Mouse (Mus musculus) stomach, postnatal 0 days (tissue): ENCODE data around the gene Nkx2-3.

Source experiments
- CTCF ChIP-seq: IDR thresholded peaks from 2 replicates; pipeline ENCODE4 v1.5.1; 2016; ENCODE audit warnings: antibody characterized with exemption, low read depth, mild to moderate bottlenecking, moderate library complexity
- EP300 ChIP-seq: optimal IDR thresholded peaks from 2 replicates; pipeline ENCODE3; 2016; ENCODE audit warnings: antibody characterized with exemption

DNA sequence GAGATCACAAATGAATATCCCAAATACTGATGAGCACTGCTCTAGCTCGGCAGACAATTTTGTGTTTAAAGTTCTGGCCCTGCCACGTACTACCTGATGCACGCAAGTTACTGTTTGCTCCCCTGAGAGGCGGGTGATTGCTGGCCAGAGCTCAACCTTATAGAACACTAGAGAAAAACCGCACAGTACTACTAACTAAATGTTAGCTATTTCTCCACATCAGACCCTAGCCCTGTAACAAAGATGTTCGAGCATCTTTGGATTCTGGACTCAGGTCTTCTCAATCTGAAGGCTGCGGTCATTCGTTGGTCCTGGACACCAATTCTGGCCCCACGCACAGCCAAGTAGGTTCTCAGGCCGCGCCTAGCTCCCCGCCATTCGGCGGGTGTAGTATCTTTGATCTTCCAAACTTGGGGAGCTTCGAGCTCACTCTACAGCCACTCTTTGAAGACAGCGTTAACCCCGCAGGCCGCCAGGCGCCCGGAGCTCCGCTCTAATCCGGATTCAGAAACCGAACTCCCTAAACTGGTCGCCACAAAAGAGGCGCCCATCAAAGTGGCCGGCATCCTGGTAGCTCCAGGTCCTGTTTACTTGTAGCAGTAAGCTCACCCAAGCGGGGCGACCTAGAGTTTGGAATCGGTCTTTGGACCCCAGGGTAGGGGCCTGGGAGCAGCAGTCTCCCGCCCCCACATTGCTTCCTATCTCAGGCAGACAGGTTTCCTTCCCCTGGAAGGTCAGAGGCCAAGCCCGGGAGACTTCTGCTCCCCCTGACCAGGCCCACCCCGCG lies 11.4 kb upstream of the Nkx2-3 start:
- TF ChIP-seq EP300 (no peak), CTCF (no peak)
